Mouse (Mus musculus): Measurements from ENCODE around the gene Ablim1.

DNA sequence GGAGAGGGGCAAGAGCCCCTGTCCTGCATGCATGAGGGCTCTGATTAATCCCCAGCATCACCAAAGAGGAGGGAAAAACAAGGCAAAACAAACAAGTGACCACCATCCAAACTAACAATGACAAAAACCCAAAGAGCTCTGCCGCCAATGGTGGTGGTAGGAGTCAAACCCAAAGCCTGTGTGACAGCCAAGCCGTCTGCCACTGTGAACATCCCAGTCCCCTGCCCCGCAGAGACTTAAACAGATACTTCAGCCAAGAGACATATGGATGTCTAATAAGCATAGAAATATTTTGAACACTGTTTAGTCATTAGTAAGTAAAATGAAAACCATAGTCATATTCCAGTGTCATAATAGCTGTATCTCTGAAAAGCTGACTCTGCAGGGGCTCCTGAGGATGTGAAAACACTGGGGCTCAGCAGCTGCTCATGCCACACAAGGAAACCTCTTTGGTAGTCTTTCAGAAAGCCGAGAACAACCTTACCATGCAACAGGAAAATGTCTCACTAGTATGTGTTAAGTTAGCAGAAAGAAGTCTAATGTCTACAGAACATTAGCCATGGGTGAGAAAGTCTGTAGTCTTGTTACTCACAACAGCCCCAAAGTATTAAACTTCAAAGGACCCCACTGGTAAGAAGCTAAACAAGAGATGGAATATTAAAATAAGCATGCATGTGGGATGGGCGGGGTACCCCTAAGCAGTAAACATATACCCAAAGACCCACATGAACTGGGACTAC lies 221.6 kb downstream of the Ablim1 start:
- TF ChIP-seq CTCF (IDR thresholded peaks at IDR 0.05; ENCODE audit: low read depth) = no peak
- TF ChIP-seq EP300 (optimal IDR thresholded peaks at IDR 0.05) = no peak

Measured in stomach, postnatal 0 days (tissue).